Mouse (Mus musculus) olfactory bulb, adult 2 months (tissue): Measurements from ENCODE around the gene Atp6v0b.

Source experiments
- CTCF ChIP-seq: fragments of 200-500 bp; IDR thresholded peaks from 2 replicates; pipeline ENCODE4 v1.5.1; 2012; ENCODE audit warnings: low read depth, mild to moderate bottlenecking, low read length, moderate library complexity; ENCODE audit not compliant: insufficient read depth
- POLR2A ChIP-seq: fragments of 200-500 bp; IDR thresholded peaks from 2 replicates; pipeline ENCODE4 v1.6.1; 2012; ENCODE audit warnings: mild to moderate bottlenecking, low read depth, low read length, moderate library complexity; ENCODE audit not compliant: insufficient read depth

DNA sequence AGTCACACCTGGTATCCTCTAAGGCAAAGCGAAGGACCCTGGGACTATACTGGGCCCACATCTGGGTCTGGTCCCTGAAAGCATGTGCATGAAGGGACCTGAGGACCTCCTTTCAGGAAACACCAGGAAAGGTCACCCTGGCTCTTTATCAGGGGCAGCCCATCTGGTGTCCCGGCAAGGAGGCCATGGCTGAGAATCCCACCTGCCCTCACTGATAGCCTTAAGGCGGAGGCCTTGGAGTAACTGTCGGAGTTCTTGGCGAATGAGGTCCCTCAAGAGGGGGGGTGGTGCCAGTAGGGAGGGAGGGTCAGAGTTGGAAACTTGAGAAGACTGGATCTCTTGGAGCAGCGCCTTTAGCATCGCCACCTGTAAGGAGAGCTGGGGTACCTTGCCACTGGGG lies 15.3 kb downstream of the Atp6v0b start:
- TF ChIP-seq POLR2A (no peak), CTCF (no peak)
